Mouse (Mus musculus): ENCODE results near the gene Cyb5d1.

Gene Cyb5d1

DNA sequence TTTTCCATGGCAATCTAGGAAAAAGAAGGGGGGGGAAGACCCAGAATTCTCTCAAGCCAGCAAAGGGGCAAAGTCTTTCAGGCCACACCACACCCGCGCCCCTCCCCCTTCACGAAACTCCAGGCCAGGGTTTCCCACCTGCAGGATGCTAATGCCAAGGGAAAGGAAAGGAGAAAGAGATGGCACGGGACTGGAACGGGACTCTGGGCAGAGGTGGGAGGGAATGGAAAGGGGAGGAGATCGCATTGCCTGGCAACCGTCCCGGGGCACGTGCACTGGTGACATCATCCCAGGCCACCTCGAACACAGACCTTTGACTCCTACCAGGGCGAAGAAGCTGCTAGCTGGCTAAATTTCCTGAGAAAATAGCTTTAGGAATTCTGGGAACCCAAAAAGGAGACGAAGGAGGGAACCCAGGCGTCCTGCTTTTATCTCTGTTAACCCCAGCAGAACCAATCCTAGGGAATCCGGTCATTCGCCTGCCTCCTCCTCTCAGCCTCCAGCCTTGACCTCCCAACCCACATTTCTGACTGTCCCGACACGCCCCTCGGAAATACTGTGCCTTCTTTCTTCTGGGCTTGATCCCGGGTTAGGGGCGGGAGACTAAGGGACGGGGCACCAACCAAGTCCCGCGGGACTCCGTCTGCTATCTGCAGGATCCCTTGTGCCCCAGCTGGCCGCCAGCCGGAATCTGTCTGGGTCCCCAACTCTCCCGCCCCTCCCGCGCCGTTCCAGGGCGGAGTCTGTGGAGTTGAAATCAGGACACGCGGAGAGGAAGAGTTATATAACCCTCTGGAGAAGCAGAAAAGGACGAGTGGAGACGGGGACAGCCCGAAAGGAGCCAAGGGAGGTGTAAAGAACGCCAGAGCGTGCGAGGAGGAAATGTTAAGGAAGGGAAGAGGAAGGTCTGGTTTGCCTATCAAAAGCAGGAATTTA, 22.3 kb upstream of the Cyb5d1 start:
- in situ Hi-C loops (cut with MboI; ENCODE audit: low pct_unique_long_range_greater_than_20kb in 1 of 2, low sequenced_read_pairs in 2 of 2, unreplicated experiment in 1 of 2): loop anchor here in 1 of 2 experiments (25.0 kb wide), 2 partner anchors 195 to 295 kb away; partner anchors contain the start of genes Atp1b2, Sat2 and Shbg

DNA sequence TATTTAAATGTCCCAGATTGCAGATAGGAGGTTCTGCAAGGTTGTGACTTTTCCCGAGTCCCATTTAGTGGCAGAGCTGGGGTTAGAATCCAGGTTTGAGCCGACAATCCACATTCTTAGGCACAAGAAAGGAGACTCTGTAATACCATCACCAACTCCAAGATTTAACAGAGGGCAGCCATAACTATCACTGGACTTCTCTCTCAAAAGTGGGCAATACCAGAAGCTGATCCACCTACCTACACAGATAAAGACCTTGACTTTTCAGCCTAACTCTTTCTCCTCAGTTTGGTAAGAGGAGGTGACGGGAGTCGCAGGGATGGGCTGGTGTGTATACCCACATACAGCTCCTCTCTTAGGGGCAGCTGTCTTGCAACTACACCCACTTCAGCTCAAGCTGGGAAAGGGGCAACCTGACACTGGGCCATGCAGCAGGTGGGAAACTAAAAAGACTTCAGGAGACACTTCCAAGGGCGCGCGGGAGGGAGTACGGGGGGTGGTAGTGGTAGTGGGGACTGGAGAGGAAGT, 21.6 kb upstream of the Cyb5d1 start:
- in situ Hi-C loops (cut with MboI; ENCODE audit: low pct_unique_long_range_greater_than_20kb in 1 of 2, low sequenced_read_pairs in 2 of 2, unreplicated experiment in 1 of 2): loop anchor here in 1 of 2 experiments (25.0 kb wide), 2 partner anchors 195 to 295 kb away; partner anchors contain the start of genes Atp1b2, Sat2 and Shbg

DNA sequence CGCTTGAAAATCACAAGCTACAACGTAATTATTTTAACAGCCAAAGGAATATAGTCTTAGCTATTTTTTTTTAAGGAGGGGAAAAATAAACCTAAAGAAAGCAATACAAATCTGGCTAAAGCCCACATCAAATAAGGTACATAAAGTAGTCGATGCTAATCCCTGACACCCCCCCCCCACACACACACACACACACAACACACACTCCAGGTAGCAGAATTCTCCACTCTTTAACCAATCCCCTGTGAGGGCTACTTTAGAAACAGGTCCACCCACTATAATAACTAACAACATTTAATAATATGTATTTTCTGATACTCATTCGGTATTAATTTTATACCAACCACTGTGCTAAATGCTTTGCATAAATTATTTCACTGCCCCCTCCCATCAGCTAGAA, 21.1 kb upstream of the Cyb5d1 start:
- in situ Hi-C loops (cut with MboI; ENCODE audit: low pct_unique_long_range_greater_than_20kb in 1 of 2, low sequenced_read_pairs in 2 of 2, unreplicated experiment in 1 of 2): loop anchor here in 1 of 2 experiments (25.0 kb wide), 2 partner anchors 196 to 296 kb away; partner anchors contain the start of genes Atp1b2, Sat2 and Shbg

DNA sequence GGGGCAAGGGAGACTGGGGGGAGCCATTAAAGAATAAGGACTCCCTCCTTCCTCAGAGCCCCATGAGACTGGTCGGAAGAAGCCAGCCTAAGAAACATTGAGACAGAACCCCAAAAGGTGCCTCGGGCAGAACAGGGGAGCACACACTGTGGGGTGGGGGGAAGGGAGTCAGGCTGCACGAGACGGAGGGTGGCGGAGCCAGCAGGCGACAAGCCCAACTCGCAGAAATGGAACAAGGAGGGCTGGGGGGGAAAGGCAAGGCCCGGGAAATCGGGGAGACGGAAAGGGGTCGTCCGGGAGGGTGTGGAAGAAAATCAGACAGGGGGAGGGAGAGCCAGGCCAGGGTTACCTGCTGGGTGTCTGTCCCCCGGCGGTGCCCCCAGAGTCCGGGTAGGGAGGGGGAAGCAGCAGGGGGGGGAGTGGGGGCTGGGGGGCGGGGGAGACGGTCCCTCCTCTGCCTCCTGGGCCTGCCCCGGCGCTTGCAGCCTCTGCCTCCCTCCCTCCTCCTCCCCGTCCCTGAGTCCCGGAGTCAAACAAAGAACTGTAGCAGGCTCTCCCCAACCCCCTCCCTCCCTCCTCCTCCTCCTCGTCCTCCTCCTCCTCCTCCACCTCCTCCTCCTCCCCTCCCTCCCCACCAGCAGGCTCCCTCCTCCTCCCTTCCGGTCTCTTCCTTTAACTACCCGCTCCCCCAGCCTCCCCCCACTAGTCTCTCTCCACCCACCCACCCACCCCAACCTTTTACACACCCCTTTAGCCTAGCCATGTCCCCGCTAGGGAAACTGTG, 20.4 kb upstream of the Cyb5d1 start:
- in situ Hi-C loops (cut with MboI; ENCODE audit: low pct_unique_long_range_greater_than_20kb in 1 of 2, low sequenced_read_pairs in 2 of 2, unreplicated experiment in 1 of 2): loop anchor here in 1 of 2 experiments (25.0 kb wide), 2 partner anchors 196 to 296 kb away; partner anchors contain the start of genes Atp1b2, Sat2 and Shbg

- in situ Hi-C loops (cut with MboI; ENCODE audit: low pct_unique_long_range_greater_than_20kb in 1 of 2, low sequenced_read_pairs in 2 of 2, unreplicated experiment in 1 of 2): loop anchor here in 1 of 2 experiments (25.0 kb wide), 2 partner anchors 197 to 297 kb away; partner anchors contain the start of genes Atp1b2, Sat2 and Shbg
Observed at GRCm38 (mm10) chr11:69415327-69415667, 19.9 kb upstream of the Cyb5d1 start.

GRCm38 (mm10) chr11:69414421-69415326, 19.2 kb upstream of the Cyb5d1 start:
- in situ Hi-C loops (cut with MboI; ENCODE audit: low pct_unique_long_range_greater_than_20kb in 1 of 2, low sequenced_read_pairs in 2 of 2, unreplicated experiment in 1 of 2): loop anchor here in 1 of 2 experiments (25.0 kb wide), 2 partner anchors 198 to 298 kb away; partner anchors contain the start of genes Atp1b2, Sat2 and Shbg

DNA sequence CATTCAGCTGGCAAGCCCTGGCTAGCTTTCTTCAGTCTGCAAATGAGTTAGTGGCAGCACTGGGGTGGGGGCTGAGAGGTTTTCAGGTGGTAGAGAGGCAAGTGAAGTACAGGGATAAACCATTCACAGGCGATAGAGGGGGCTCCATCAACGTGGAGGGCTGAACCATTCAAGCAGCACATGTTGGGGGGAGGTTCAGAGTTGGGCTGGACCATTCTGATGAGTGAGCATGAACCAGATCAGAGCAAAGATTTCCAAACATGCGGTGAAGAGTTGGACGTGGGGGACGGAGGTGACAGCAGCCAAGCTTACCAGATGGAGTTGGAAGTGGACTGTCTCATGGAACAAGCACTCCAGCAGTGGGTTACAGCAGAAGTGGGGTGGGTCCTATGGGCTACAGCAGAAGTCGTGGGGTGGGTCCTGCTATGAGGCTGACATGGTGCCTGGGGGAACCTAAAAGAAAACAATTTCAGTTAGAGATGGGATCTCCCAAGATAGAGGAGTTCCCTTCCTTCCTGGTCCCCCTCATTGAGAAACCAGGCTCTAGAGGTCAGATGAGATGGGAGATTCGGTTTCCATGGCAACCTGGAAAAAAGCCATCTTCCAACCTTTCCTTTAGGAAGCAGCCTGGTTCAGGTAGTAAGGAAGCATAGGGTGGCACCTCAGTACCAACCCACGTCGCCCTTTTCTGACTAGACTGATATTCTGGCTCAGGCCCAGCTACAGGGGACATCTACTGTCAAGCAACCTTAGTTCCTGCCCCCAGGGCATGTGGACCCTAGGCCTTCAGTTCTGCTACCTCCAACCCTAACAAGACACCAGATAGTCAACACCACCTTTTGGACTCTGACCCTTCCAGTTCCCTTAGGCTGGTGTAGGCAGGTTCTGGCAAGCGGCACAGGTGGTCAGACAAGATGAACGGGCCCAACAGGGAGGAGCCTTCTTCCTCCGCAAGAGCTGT, 18.1 kb upstream of the Cyb5d1 start, which contains the start of gene Kdm6b:
TSS of gene Kdm6b (minus strand) at position 455 of the 961 bp plus-strand sequence.
- in situ Hi-C loops (cut with MboI; ENCODE audit: low pct_unique_long_range_greater_than_20kb in 1 of 2, low sequenced_read_pairs in 2 of 2, unreplicated experiment in 1 of 2): loop anchor here in 1 of 2 experiments (25.0 kb wide), 2 partner anchors 199 to 299 kb away; partner anchors contain the start of genes Atp1b2, Sat2 and Shbg

GRCm38 (mm10) chr11:69412548-69412947, 17.1 kb upstream of the Cyb5d1 start:
- in situ Hi-C loops (cut with MboI; ENCODE audit: low pct_unique_long_range_greater_than_20kb in 1 of 2, low sequenced_read_pairs in 2 of 2, unreplicated experiment in 1 of 2): loop anchor here in 1 of 2 experiments (25.0 kb wide), 2 partner anchors 200 to 300 kb away; partner anchors contain the start of genes Atp1b2, Sat2 and Shbg

DNA sequence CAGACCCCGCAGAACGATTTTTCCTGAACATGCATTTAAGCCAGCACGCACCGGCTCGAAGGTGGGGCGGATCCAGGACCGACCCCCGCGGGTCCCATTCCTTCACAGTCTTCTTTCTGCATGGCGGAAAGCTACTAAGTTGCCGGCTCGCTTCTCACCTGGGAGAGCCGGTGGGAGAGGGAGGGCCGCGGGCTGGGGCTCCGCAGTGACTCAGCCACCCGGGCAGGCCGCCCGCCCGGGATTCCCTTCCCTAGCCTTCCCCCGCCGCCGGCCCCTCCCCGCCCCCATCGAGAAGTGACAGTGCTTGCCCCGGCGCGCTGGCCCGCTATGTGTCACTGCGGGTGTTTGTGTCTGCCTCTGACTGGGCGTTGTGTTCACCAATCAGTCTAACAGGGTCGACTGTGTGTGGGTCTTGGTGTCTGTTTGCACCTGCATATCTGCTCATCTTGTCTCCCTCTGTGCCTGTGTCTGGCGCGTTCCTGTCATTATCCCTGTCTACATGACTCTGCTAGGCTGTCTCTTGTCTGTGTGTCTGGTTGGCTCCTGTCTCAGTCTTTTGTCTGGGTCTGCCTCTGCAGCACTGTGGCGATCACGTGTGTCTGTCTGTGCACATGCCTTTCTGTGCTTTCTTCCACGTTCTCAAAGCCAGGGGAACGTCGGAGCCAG, 16.2 kb upstream of the Cyb5d1 start:
- in situ Hi-C loops (cut with MboI; ENCODE audit: low pct_unique_long_range_greater_than_20kb in 1 of 2, low sequenced_read_pairs in 2 of 2, unreplicated experiment in 1 of 2): loop anchor here in 1 of 2 experiments (25.0 kb wide), 2 partner anchors 201 to 301 kb away; partner anchors contain the start of genes Atp1b2, Sat2 and Shbg

DNA sequence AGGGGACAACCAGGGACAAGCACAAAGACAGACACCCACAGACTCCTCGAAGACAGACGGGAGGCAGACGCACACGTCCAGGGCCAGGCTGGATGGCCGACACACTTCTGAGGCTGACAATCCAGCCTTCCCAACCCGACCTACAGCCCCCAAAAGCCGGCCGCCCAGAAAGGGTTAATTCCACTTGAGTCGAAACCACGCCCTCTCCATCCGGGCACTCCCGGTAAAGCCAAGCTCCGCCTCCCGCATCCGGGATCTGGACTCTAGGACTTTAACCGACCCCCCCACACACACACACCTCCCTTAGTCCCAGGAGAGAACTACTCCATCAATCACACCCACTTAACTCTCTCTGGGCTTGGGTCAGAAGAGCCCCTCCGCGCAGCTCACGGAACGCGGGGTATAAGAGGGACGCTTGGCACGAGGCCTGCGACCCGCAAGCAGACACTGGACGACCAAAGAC, 15.7 kb upstream of the Cyb5d1 start:
- in situ Hi-C loops (cut with MboI; ENCODE audit: low pct_unique_long_range_greater_than_20kb in 1 of 2, low sequenced_read_pairs in 2 of 2, unreplicated experiment in 1 of 2): loop anchor here in 1 of 2 experiments (25.0 kb wide), 2 partner anchors 201 to 301 kb away; partner anchors contain the start of genes Atp1b2, Sat2 and Shbg

- in situ Hi-C loops (cut with MboI; ENCODE audit: low pct_unique_long_range_greater_than_20kb in 1 of 2, low sequenced_read_pairs in 2 of 2, unreplicated experiment in 1 of 2): loop anchor here in 1 of 2 experiments (25.0 kb wide), 2 partner anchors 202 to 302 kb away; partner anchors contain the start of genes Atp1b2, Sat2 and Shbg
Observed at GRCm38 (mm10) chr11:69410310-69411072, 15.1 kb upstream of the Cyb5d1 start.

GRCm38 (mm10) chr11:69410045-69410309, 14.5 kb upstream of the Cyb5d1 start:
- in situ Hi-C loops (cut with MboI; ENCODE audit: low pct_unique_long_range_greater_than_20kb in 1 of 2, low sequenced_read_pairs in 2 of 2, unreplicated experiment in 1 of 2): loop anchor here in 1 of 2 experiments (25.0 kb wide), 2 partner anchors 202 to 302 kb away; partner anchors contain the start of genes Atp1b2, Sat2 and Shbg

DNA sequence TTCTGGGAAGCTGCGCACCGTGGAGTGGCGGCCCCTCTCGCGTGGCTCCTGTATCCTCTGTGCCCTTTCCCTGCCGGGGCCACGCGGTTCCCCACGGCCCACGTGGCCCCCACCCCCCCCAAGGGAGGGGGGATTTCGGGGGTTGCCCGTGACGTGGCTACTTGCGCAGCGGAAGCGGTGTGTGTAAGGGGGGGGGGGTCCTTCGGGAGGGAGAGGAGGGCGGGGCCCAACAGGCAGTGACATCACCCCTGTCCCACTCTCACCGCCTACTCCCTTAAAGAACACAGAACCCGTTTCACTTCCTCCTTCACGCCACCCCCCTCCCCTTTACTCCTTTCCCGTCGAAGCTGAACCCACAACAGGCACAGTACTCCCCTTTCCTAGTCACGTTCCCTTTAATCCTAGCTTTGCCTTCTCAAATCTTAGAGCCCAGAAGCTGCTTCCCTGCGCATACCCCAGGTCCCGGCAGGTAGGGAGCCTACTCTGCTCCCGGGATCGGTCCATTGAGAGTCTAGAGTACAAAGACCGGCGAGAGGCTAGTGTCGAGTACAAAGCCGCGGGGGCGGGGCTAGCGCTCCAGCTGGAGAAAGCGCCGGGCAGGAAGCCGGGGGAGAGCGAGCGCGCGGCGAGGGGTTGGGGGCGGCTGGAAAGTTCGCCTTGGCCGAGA, 14.1 kb upstream of the Cyb5d1 start:
- in situ Hi-C loops (cut with MboI; ENCODE audit: low pct_unique_long_range_greater_than_20kb in 1 of 2, low sequenced_read_pairs in 2 of 2, unreplicated experiment in 1 of 2): loop anchor here in 1 of 2 experiments (25.0 kb wide), 2 partner anchors 203 to 303 kb away; partner anchors contain the start of genes Atp1b2, Sat2 and Shbg
